Mouse (Mus musculus) midbrain, embryonic 16.5 days (tissue): ENCODE results near the gene Hmgb2. TPM values are rescaled to one million over a fixed set of nuclear protein-coding genes. Genes with fewer than 3 reads are reported as not detected.

Experiments used
- ATAC-seq: fragments of 200-750 bp; cut with Nextera tagmentation; 2 replicates; pipeline ENCODE4 v1.8.0; 2017; ENCODE audit warnings: moderate TSS enrichment
- H3K27ac ChIP-seq: fragments of 300-500 bp; sonication (generic); 2 replicates; pipeline ENCODE4 v1.5.1; 2014; ENCODE audit warnings: mild to moderate bottlenecking, low read length, mixed read lengths
- H3K27me3 ChIP-seq: fragments of 300-500 bp; sonication (generic); 2 replicates; pipeline ENCODE4 v1.6.1; 2014; ENCODE audit warnings: low read depth, low read length, mixed read lengths; ENCODE audit not compliant: control insufficient read depth, insufficient read depth
- H3K36me3 ChIP-seq: fragments of 300-500 bp; sonication (generic); 2 replicates; pipeline ENCODE4 v1.6.1; 2014; ENCODE audit warnings: mild to moderate bottlenecking, low read length, moderate library complexity, mixed read lengths; ENCODE audit not compliant: control insufficient read depth, insufficient read depth
- H3K4me1 ChIP-seq: fragments of 300-500 bp; sonication (generic); 2 replicates; pipeline ENCODE4 v1.6.1; 2014; ENCODE audit warnings: mild to moderate bottlenecking, low read length, mixed read lengths; ENCODE audit not compliant: control insufficient read depth, insufficient read depth
- H3K4me2 ChIP-seq: fragments of 300-500 bp; sonication (generic); 2 replicates; pipeline ENCODE4 v1.6.1; 2014; ENCODE audit warnings: mild to moderate bottlenecking, low read length, mixed read lengths
- H3K4me3 ChIP-seq: fragments of 300-500 bp; sonication (generic); 2 replicates; pipeline ENCODE4 v1.5.1; 2014; ENCODE audit warnings: low read depth, mild to moderate bottlenecking, low read length, moderate library complexity, mixed read lengths
- H3K9ac ChIP-seq: fragments of 300-500 bp; sonication (generic); 2 replicates; pipeline ENCODE4 v1.6.1; 2014; ENCODE audit warnings: low read depth, low read length, mixed read lengths
- H3K9me3 ChIP-seq: fragments of 300-500 bp; sonication (generic); replicated peaks from 2 replicates; pipeline ENCODE4 v1.6.1; 2014; ENCODE audit warnings: mild to moderate bottlenecking, low read length, mixed read lengths; ENCODE audit not compliant: control insufficient read depth, poor library complexity, severe bottlenecking
- WGBS: fragments of 180-500 bp; shearing (Covaris S2); extraction: QIAGEN DNeasy Blood & Tissue Kit; methylation state at CpG from one replicate; pipeline ENCODE4 v1.1.7; 2014; 5-methylcytosine and 5-hydroxymethylcytosine counted together
- polyA plus RNA-seq: library from polyadenylated mRNA; unstranded; fragments of >200 nt; fragmentation: Nextera tagmentation; extraction: Ambion mirVana; gene quantifications from 2 replicates; pipeline ENCODE4 v1.2.1, GENCODE M21; 2015

Hmgb2 gene
- polyA plus RNA-seq, 1 experiment from 2014 or later: 42.3 TPM

- Histone ChIP-seq H3K4me1 (peaks cover 11% of the 10 kb centered on the region), H3K36me3 (peaks cover 3% of the 10 kb centered on the region; the same call in 1 of the 2 replicates), H3K27ac (peak overlapping the region; percentile 95), H3K4me2 (peak overlapping the region; percentile 61), H3K9ac (peak overlapping the region; percentile 86), H3K4me3 (peak overlapping the region; percentile 79), H3K27me3 (no peaks in the 10 kb centered on the region), H3K9me3 (no peaks in the 10 kb centered on the region)
- peak; percentile 76 for ATAC-seq
- WGBS: 0% methylated on average over 41 of the region's 54 CpGs
Observed at GRCm38 (mm10) chr8:57486491-57487440, 24.9 kb upstream of the Hmgb2 start.

GRCm38 (mm10) chr8:57487441-57488155 lies 24.1 kb upstream of the Hmgb2 start, which contains the start of gene Sap30:
Sap30 (minus strand) TSS chr8:57487860.
- Histone ChIP-seq H3K4me1 (peaks cover 11% of the 10 kb centered on the region), H3K9me3 (no peaks in the 10 kb centered on the region), H3K27ac (peak within 1 kb of the TSS; percentile 95), H3K27me3 (no peaks in the 10 kb centered on the region), H3K4me2 (peak within 1 kb of the TSS; percentile 61), H3K4me3 (peak within 1 kb of the TSS; percentile 79), H3K9ac (peak within 1 kb of the TSS; percentile 86), H3K36me3 (no peaks in the 10 kb centered on the region)
- ATAC-seq: peak; percentile 98
- WGBS: under 1% methylated on average over 65 of the region's 66 CpGs

- Histone ChIP-seq H3K9ac (peak overlapping the region; percentile 45; the same call in 1 of the 2 replicates), H3K36me3 (no peaks in the 10 kb centered on the region), H3K4me3 (peak overlapping the region; percentile 79), H3K27ac (peak overlapping the region; percentile 73), H3K4me2 (peak overlapping the region; percentile 61), H3K27me3 (no peaks in the 10 kb centered on the region), H3K4me1 (peaks cover 11% of the 10 kb centered on the region), H3K9me3 (no peaks in the 10 kb centered on the region)
- peak; percentile 55 for ATAC-seq
- WGBS: 0% methylated on average over 25 of the region's 25 CpGs
Observed at GRCm38 (mm10) chr8:57488312-57488765, 23.4 kb upstream of the Hmgb2 start.

GRCm38 (mm10) chr8:57489366-57489765 lies 22.3 kb upstream of the Hmgb2 start:
- ATAC-seq: no peak
- Histone ChIP-seq H3K27ac (no peak overlapping the region), H3K9ac (no peak overlapping the region), H3K9me3 (no peaks in the 10 kb centered on the region), H3K27me3 (no peaks in the 10 kb centered on the region), H3K4me2 (no peak overlapping the region), H3K4me1 (peaks cover 11% of the 10 kb centered on the region), H3K4me3 (no peak overlapping the region), H3K36me3 (no peaks in the 10 kb centered on the region)
- WGBS: 100% methylated on average over 1 of the region's 1 CpGs

GRCm38 (mm10) chr8:57489896-57490295 lies 21.8 kb upstream of the Hmgb2 start:
- Histone ChIP-seq H3K4me1 (peaks cover 11% of the 10 kb centered on the region), H3K27me3 (no peaks in the 10 kb centered on the region), H3K4me3 (no peak overlapping the region), H3K27ac (no peak overlapping the region), H3K4me2 (no peak overlapping the region), H3K9ac (no peak overlapping the region), H3K36me3 (no peaks in the 10 kb centered on the region), H3K9me3 (no peaks in the 10 kb centered on the region)
- no peak for ATAC-seq

GRCm38 (mm10) chr8:57491873-57492272 lies 19.8 kb upstream of the Hmgb2 start:
- Histone ChIP-seq H3K4me2 (no peak overlapping the region), H3K9me3 (no peaks in the 10 kb centered on the region), H3K4me3 (no peak overlapping the region), H3K9ac (no peak overlapping the region), H3K36me3 (no peaks in the 10 kb centered on the region), H3K27me3 (no peaks in the 10 kb centered on the region), H3K4me1 (peaks cover 4% of the 10 kb centered on the region; the same call in 1 of the 2 replicates), H3K27ac (no peak overlapping the region)
- ATAC-seq: no peak
- WGBS: 96% methylated on average over 4 of the region's 4 CpGs

GRCm38 (mm10) chr8:57498494-57498846 lies 13.2 kb upstream of the Hmgb2 start:
- no peaks in the 10 kb centered on the region for H3K9me3 ChIP-seq
- peak overlapping the region; percentile 6 for H3K4me3 ChIP-seq
- peak; percentile 39; the same call in 1 of the 2 replicates for ATAC-seq
- WGBS: 36% methylated on average over 8 of the region's 8 CpGs
- H3K36me3 ChIP-seq: no peaks in the 10 kb centered on the region
- H3K27me3 ChIP-seq: no peaks in the 10 kb centered on the region
- peak overlapping the region; percentile 45 for H3K4me2 ChIP-seq
- no peak overlapping the region for H3K9ac ChIP-seq
- H3K4me1 ChIP-seq: peaks cover 6% of the 10 kb centered on the region; the same call in 1 of the 2 replicates
- no peak overlapping the region; the same call in 1 of the 2 replicates for H3K27ac ChIP-seq

- no peak overlapping the region for H3K27ac ChIP-seq
Observed at GRCm38 (mm10) chr8:57498847-57499511, 12.7 kb upstream of the Hmgb2 start.

More at GRCm38 (mm10) chr8:57498847-57499511, 12.7 kb upstream of the Hmgb2 start:
- Histone ChIP-seq H3K4me3 (peak overlapping the region; percentile 6), H3K36me3 (no peaks in the 10 kb centered on the region), H3K4me2 (peak overlapping the region; percentile 45), H3K9me3 (no peaks in the 10 kb centered on the region), H3K27me3 (no peaks in the 10 kb centered on the region), H3K9ac (no peak overlapping the region), H3K4me1 (peaks cover 6% of the 10 kb centered on the region; the same call in 1 of the 2 replicates)
- peak; percentile 45; the same call in 1 of the 2 replicates for ATAC-seq
- 39% methylated on average over 17 of the region's 17 CpGs for WGBS
